Mouse (Mus musculus) Patski (cell line): ENCODE measurements around the gene Nmt1. TPM values are rescaled to one million over a fixed set of nuclear protein-coding genes. Genes with fewer than 3 reads are reported as not detected.
A peak's percentile ranks its signal among the peaks of the same experiment; 100 is the strongest.

Experiments
- ATAC-seq: fragments of 100-300 bp; one replicate; pipeline ENCODE4 v1.8.0; 2021
- CTCF ChIA-PET: fragments of 350-600 bp; sonication (Branson Sonifier 250); formaldehyde crosslinking; loops from one replicate; lab custom pipeline; 2022; ENCODE audit warnings: inconsistent platforms; lab: Charles Lee
- POLR2A ChIA-PET: fragments of 350-600 bp; sonication (Branson Sonifier 250); formaldehyde crosslinking; loops from one replicate; lab custom pipeline; 2022; ENCODE audit warnings: antibody characterized with exemption, inconsistent platforms; lab: Charles Lee
- DNase-seq: peaks from one replicate; pipeline ENCODE4 v3.0.0-alpha.2; 2011; ENCODE audit warnings: low read depth, low spot score
- H3K27me3 ChIP-seq: fragments of 371-371 bp; one replicate; pipeline ENCODE4 v1.5.1; 2021
- CTCF ChIP-seq: fragments of 100-300 bp; IDR thresholded peaks from one replicate; pipeline ENCODE4 v1.5.1; 2021
- in situ Hi-C: fragments of 300-500 bp; cut with MboI; formaldehyde crosslinking; loops from 3 replicates; pipeline ENCODE4 v1.11.1; 2018; ENCODE audit warnings: low pct_unique_long_range_greater_than_20kb, mixed read lengths
- polyA plus RNA-seq: library from polyadenylated mRNA; unstranded; gene quantifications from one replicate; pipeline ENCODE4 v1.2.3, GENCODE M21; 2021

Gene Nmt1
- polyA plus RNA-seq, 1 experiment from 2014 or later, result 87.5 TPM

DNA sequence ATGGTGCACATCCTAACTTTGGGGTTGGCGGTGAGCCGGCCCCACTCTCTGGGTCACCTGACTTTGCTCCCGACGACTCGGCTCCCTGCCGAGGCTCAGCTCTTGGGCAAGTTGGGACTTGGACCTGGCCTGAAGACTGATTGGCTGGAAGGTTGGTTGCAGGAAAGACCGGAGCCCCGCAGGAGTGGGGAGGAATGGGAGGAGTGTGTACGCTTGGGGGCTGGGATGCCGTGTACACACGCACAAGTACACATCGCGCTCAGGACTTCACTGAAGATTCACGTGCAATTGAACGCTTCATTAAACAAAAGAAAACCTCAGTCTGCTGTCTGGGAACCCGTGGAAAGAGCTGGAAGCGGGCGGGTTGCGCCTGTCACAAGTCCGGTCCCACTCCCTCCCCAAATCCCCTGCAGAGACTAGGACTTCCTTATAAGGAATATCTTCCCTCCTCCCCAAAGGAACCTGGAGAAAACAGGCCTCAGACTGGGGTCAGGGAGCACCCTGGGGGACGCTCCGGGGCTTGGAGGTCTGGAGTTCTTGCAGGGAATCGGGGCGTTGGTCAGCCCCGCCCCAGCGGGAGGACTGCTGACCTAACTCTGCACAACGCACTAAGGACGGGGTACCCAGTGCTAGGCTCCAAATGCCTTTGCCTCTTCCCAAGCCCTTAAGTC, 84.0 kb downstream of the Nmt1 start:
- POLR2A ChIA-PET, result interaction anchor here (0.6 to 7.3 kb wide), 2 partner anchors 9 to 552 kb away, joined by 6 to 86 read pairs; partner anchors contain the start of genes Acbd4 and Plcd3
- ATAC-seq (peak; percentile 24), DNase-seq (no peak)
- in situ Hi-C loops, result no loop called here
- CTCF ChIA-PET, result interaction anchor here (1.3 to 1.7 kb wide), 3 partner anchors 9 to 47 kb away, joined by 4 to 7 read pairs (median 4); no protein-coding TSS in a partner anchor
- no peak for TF ChIP-seq CTCF
- no peaks in the 10 kb centered on the region for H3K27me3 ChIP-seq

DNA sequence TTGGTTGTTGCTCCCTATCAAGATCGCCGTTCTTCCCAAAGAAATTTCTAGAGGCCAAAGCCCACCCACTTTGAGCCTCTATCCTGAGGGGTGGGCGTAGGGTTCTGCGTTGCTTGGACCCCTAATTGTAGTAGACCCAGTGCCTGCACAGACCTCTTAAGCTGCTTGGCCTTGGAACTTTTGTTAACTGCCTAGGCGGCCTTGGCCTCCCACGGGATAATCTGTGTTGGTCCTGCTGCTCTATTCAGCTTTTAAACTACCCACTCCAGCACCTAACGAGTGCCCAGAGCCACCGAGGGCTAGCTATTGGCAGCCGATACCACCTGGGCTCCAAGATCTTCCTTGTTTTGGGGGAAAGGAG, 84.5 kb downstream of the Nmt1 start:
- no peaks in the 10 kb centered on the region for H3K27me3 ChIP-seq
- in situ Hi-C loops, result no loop called here
- ChIA-PET CTCF (interaction anchor here (1.3 to 1.7 kb wide), 2 partner anchors 10 to 47 kb away, joined by 4 to 7 read pairs; no protein-coding TSS in a partner anchor), POLR2A (interaction anchor here (6.5 to 7.3 kb wide), 2 partner anchors 10 to 20 kb away, joined by 59 to 86 read pairs; partner anchors contain the start of genes Acbd4, Hexim2 and Plcd3)
- DNase-seq (no peak), ATAC-seq (no peak)
- TF ChIP-seq CTCF, result no peak

DNA sequence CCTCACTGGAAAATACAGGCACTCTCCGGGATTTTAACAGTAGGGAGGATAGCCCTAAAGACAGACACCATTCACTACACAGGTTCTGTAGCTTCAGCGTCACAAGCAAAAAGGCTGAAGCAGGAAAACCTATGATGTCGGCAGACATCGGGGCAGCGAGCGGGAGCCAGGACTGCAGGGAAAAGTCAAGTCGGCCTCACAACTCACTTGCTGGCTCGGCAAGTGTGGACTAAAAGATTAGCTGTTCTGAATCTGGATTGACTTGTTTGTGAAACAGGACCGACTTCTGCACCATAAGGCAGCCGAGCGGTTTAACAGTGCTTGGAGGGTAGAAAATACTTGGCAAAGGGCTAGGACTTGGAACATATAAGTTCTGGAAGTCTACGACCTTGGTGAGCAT, 85.0 kb downstream of the Nmt1 start:
- POLR2A ChIA-PET, result interaction anchor here (6.5 to 7.3 kb wide), 2 partner anchors 10 to 20 kb away, joined by 59 to 86 read pairs; partner anchors contain the start of genes Acbd4, Hexim2 and Plcd3

DNA sequence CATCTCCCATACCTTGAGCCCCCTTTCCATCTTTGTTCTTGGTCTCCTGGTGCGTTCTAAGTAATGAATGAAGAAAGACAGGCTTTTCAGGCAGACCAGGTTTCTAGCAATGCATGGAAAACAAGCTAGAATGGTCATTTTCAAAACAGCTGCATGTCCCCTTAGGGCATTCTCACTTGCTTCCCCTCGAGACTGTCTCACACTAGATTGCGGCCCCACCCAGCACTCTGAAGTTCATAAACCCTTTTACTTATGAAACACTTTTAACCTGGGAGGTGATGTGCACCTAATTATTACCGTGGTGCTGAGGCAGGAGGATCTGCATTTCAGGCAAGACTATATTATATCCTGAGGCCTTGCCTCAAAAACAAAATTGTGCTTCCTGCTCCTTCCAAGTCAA, 85.8 kb downstream of the Nmt1 start:
- no peaks in the 10 kb centered on the region for H3K27me3 ChIP-seq
- ATAC-seq (no peak), DNase-seq (no peak)
- POLR2A ChIA-PET, result interaction anchor here (0.6 to 7.3 kb wide), 6 partner anchors 11 to 39 kb away, joined by 4 to 86 read pairs (median 6); partner anchors contain the start of genes Acbd4, Hexim2 and Plcd3
- no peak for TF ChIP-seq CTCF
- CTCF ChIA-PET, result interaction anchor here (1.1 to 6.0 kb wide), 3 partner anchors 10 to 55 kb away, joined by 4 to 68 read pairs (median 27); partner anchors contain the start of genes Acbd4 and Plcd3
- in situ Hi-C loops, result no loop called here

More for the DNA sequence above, 85.0 kb downstream of the Nmt1 start:
- DNase-seq (no peak), ATAC-seq (no peak)
- no peaks in the 10 kb centered on the region for H3K27me3 ChIP-seq
- TF ChIP-seq CTCF, result no peak
- CTCF ChIA-PET, result interaction anchor here (1.3 kb wide), 1 partner anchor 46 kb away, joined by 4 read pairs; no protein-coding TSS in a partner anchor
- in situ Hi-C loops, result no loop called here

DNA sequence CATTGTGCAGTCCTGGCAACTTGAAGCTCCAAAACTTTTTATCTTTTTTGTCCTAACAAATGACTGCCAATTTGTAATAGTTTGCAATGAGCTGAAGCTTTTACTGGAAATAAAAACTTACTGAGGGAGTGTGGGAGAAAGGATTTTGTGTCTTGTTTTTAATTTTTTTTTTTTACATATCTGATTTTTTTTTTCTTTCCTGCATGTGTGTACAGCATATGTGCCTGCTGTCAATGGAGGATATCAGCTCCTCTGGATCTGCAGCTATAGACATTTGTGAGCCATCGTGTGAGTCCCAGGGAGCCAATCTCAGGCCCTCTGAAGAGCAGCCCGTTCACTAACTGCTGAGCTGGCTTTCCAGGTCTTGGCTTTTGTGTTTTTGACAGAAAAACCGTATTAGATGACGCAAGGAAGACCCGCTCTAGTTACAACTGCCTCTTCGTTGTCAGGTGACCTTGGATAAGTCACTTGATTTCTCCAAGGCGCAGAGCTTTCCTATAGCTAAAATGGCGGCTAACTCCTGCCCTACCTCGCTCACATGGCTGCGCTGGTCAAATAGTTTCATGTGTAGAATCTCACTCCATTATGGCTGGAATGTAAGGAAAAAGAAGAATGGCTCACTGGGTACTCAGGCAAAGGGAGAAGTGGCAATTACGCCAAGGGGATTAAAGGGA, 86.4 kb downstream of the Nmt1 start:
- ATAC-seq (no peak), DNase-seq (no peak)
- no peaks in the 10 kb centered on the region for H3K27me3 ChIP-seq
- in situ Hi-C loops, result no loop called here
- ChIA-PET POLR2A (interaction anchor here (0.6 to 7.3 kb wide), 8 partner anchors 11 to 60 kb away, joined by 4 to 86 read pairs (median 6); partner anchors contain the start of genes Acbd4, Hexim2 and Plcd3), CTCF (interaction anchor here (1.0 to 6.0 kb wide), 4 partner anchors 11 to 55 kb away, joined by 3 to 68 read pairs (median 16); partner anchors contain the start of genes Acbd4 and Plcd3)
- TF ChIP-seq CTCF, result no peak

DNA sequence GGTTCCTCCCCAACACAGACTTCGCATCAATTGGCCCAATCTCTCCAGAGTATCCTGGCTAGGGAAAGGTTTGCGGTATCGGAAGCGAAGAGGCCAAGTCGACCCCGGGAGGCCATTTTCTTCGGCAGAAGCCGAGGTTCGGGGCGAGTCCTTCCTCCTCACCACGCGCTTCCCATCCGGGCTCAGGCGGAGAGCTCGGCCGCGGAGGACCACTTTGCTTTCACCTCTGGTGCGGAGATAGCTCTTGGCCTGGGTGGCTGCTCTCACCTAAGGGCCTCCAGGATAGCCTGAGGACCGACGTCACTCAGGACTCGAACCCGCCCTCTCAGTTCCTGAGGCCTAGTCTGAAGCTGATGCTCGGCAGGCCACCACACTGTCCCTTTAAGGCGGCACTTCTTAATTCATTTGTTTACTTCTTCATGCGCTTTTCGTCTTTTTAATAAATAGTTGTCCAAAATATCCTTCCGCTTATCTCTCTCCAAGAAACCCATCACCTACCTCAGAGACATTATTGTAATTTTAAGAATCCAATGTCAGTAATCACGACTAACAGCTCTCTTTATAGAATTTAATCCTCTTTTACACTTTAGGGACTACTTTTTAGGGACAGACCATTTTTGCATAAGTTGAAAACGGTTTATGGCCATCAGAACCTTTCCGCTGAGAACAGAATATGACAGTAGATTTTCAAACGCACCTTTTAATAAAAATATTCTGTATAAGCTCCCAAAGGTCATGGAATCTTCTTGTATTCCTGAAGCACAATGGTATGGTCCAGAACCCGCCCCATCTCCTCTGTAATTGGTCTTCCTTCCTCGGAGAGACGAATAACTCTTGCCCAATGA, 87.4 kb downstream of the Nmt1 start:
- ATAC-seq (peak; percentile 62), DNase-seq (no peak)
- POLR2A ChIA-PET, result interaction anchor here (0.5 to 7.3 kb wide), 9 partner anchors 12 to 72 kb away, joined by 3 to 86 read pairs (median 6); partner anchors contain the start of genes Acbd4, Hexim2 and Plcd3
- CTCF ChIA-PET, result interaction anchor here (1.0 to 6.0 kb wide), 7 partner anchors 12 to 43 kb away, joined by 3 to 68 read pairs (median 4); partner anchors contain the start of genes Acbd4 and Plcd3
- H3K27me3 ChIP-seq, result no peaks in the 10 kb centered on the region
- in situ Hi-C loops, result no loop called here
- TF ChIP-seq CTCF, result no peak

DNA sequence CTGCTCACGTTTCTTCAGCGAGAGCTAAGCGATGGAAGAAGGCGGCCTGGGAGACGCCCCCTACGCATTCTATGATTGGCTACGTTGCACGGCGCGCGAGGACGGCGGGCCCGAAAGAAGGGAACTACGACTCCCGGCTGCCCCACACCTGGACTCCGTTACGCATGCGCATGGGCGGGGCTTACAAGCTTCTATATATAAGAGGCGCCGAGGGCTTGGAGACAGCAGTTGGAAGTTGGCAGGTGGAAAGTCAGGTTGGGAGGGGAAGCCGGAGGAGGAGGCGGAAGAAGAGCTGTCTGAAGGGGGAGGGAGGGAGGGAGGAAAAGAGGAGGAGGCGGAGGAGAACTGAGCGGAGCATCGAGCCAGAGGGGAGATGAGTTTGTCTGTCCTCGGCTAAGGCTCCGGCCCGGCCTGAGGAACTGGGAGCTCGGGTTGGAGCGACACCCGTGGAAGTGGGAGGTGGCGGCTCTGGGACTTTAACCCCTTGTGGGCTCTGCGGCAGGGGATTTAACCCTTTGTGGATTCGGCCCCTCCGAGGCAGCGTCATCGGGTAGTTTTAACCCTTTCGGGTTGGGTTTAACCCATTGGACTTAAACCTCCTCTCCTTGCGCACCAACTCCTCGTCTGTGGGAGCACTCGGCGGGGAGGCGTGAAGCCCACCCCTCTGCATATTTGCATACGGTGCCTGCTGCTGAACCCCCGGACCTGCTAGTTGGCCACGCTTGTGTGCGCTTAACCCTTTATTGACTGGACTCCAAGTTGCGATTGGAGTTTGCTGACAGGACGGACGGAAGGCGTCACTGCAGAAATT, 88.2 kb downstream of the Nmt1 start, which contains the start of gene Hexim1:
TSS of gene Hexim1 (plus strand) at position 224 of the 811 bp plus-strand sequence.
- ChIA-PET CTCF (interaction anchor here (0.9 to 6.0 kb wide), 10 partner anchors 13 to 43 kb away, joined by 3 to 68 read pairs (median 5); partner anchors contain the start of genes Acbd4, Hexim2 and Plcd3), POLR2A (interaction anchor here (0.5 to 7.3 kb wide), 8 partner anchors 12 to 71 kb away, joined by 3 to 86 read pairs (median 8); partner anchors contain the start of genes Acbd4, Hexim2 and Plcd3)
- no peak for TF ChIP-seq CTCF
- in situ Hi-C loops, result no loop called here
- DNase-seq (peak; percentile 99), ATAC-seq (peak; percentile 87)
- no peaks in the 10 kb centered on the region for H3K27me3 ChIP-seq

DNA sequence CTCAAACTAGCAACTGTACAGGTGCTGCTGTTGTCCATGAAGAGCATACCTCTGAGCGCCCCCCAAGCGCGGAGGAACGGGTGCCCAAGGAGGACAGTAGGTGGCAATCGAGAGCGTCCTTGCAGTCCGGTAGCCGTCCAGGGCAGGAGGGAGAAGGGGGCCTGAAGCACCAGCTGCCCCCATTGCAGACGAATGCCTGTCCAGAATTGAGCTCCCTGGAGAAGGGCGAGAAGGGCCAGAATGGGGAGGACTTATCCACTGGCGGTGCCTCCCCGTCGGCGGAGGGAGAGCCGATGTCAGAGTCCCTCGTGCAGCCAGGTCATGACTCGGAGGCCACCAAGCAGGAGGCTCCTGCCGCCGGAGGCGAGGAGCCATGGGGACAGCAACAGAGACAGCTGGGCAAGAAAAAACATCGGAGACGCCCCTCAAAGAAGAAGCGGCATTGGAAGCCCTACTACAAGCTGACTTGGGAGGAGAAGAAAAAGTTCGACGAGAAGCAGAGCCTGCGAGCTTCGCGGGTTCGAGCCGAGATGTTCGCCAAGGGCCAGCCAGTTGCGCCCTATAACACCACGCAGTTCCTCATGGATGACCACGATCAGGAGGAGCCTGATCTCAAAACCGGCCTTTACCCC, 89.1 kb downstream of the Nmt1 start:
- in situ Hi-C loops, result no loop called here
- ChIA-PET CTCF (interaction anchor here (0.8 to 6.0 kb wide), 10 partner anchors 8 to 68 kb away, joined by 3 to 68 read pairs (median 6); partner anchors contain the start of genes Acbd4, Hexim2 and Plcd3), POLR2A (interaction anchor here (1.1 to 7.3 kb wide), 9 partner anchors 9 to 52 kb away, joined by 3 to 86 read pairs (median 12); partner anchors contain the start of genes Acbd4, Hexim2 and Plcd3)
- no peak for TF ChIP-seq CTCF
- DNase-seq, result no peak
- ATAC-seq, result peak; percentile 11
- H3K27me3 ChIP-seq, result no peaks in the 10 kb centered on the region
